Mouse (Mus musculus) left cerebral cortex, postnatal 36 days (tissue): ENCODE measurements around the gene Ppp1r9a. TPM values are rescaled to one million over a fixed set of nuclear protein-coding genes. Genes with fewer than 3 reads are reported as not detected.

Source experiments
- DNase-seq, 2 experiments: peaks; one replicate each; pipeline ENCODE4 v3.0.0; 2021 to 2022; ENCODE audit warnings: low spot score in 2 of 2, mixed read lengths in 1 of 2
- intact Hi-C: fragments of 180-260 bp; cut with DNase I; formaldehyde crosslinking; loops from one replicate; pipeline ENCODE4 v1.15.1; 2025
- total RNA-seq, 2 experiments: library from RNA; stranded (reverse); gene quantifications; 2 replicates each; pipeline ENCODE4 v1.2.3; 2021

The Ppp1r9a gene
- total RNA-seq, 2 experiments from 2014 or later = 199 TPM

DNA sequence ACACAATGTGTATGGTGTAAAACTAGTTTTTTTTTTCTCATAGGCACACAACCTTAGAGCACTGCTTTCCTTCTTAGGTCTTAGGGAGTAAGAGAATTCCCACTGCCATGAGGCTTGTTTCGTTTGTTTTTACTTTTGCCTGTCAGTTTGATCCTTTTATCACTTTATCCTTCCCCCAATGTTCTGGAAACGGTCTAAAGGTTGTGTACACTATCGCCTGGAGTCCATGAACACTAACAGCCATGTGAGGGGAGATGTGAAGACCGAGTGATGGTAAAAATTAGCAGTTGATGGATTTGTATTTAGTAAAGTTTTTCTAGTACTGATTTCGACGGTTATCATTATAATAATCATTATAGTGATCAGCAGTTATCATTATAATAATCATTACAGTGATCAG, 232.3 kb downstream of the Ppp1r9a start:
- no peak for DNase-seq
- intact Hi-C loops = no loop called here

- intact Hi-C loops = no loop called here
- no peak for DNase-seq
Measured at GRCm38 (mm10) chr6:5136046-5136445, 233.3 kb downstream of the Ppp1r9a start.

- no peak for DNase-seq
- intact Hi-C loops = no loop called here
Measured at GRCm38 (mm10) chr6:5138875-5139631, 236.3 kb downstream of the Ppp1r9a start.

DNA sequence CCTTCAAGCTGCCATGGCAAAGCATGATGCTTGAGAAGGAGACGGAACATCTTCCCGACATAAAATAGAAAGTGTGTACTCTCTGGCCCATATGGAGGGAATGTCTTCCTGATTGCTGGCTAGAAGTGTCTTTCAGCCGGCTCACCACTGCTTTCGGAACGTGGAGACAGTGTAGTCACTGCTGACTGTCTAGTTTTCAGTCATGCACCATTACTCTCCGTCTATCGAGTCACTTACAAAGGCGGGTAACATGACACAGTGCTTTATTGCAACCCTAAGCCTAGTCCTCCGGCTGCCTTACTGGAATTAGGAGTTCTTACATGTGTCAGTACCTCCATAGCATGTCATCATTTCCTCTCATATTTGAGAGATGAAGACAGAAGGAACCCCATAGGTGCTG, 236.9 kb downstream of the Ppp1r9a start:
- DNase-seq = no peak
- intact Hi-C loops = no loop called here

- DNase-seq = no peak
- intact Hi-C loops = no loop called here
Measured at GRCm38 (mm10) chr6:5147488-5148142, 244.9 kb downstream of the Ppp1r9a start.

DNA sequence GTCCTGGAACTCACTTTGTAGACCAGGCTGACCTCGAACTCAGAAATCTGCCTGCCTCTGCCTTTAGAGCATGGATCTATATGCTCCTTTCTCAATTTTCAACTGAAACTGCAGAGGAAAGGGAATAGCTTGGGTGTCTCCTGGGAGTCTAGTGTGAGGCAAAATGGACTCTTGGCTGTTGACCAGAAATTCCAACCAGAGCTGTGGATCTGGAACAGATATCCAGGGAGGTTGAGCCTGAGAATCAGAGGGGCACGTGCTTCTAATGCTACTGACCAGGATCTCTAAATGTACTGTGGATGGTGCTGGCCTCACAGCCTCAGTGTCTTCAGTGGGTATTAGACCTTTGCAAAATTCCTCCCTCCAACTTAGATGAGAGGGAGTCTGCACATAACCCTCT, 247.2 kb downstream of the Ppp1r9a start:
- intact Hi-C loops = no loop called here
- no peak for DNase-seq

DNA sequence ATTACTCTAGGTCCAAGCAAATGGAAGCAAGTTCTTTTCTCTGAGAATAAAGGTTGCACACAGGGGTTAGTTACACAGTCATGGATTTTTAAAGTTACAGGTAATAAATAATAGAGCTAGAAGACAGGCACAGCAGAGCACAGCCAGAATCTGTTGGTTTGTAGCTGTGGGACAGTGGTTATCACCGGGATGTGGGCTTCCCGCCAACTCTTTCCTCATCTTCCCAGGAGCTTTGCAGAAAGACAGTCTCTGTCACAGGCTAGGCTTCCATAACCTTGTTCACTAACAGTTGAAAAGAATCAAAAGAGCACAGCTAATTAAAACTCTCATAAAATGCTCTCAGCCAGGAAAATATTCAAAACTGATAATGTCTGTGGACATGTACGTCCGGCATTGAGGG, 248.5 kb downstream of the Ppp1r9a start:
- DNase-seq = no peak
- intact Hi-C loops = no loop called here

DNA sequence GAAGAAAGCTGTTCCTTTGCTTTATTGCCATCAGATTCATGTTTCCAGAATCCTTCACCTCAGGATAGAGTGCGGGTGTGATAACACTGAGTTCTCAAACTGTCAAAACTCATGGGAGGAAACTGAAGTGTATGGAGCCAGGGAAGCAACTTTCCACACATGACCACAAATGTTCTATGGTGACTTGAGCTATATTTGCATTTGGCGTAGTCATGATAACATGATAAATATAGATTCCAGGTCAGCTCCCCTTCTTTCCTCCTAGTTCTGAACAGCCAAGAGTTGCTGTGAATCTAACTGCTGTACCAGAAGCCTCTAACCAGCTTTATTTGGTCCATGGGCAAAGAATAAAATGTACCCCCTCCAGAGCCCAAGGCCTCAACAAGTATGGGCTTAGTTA, 249.5 kb downstream of the Ppp1r9a start:
- intact Hi-C loops = no loop called here
- no peak for DNase-seq

GRCm38 (mm10) chr6:5154786-5155185, 252.1 kb downstream of the Ppp1r9a start:
- DNase-seq = no peak
- intact Hi-C loops = no loop called here

- intact Hi-C loops = no loop called here
- no peak for DNase-seq
Measured at GRCm38 (mm10) chr6:5155313-5155927, 252.7 kb downstream of the Ppp1r9a start.

DNA sequence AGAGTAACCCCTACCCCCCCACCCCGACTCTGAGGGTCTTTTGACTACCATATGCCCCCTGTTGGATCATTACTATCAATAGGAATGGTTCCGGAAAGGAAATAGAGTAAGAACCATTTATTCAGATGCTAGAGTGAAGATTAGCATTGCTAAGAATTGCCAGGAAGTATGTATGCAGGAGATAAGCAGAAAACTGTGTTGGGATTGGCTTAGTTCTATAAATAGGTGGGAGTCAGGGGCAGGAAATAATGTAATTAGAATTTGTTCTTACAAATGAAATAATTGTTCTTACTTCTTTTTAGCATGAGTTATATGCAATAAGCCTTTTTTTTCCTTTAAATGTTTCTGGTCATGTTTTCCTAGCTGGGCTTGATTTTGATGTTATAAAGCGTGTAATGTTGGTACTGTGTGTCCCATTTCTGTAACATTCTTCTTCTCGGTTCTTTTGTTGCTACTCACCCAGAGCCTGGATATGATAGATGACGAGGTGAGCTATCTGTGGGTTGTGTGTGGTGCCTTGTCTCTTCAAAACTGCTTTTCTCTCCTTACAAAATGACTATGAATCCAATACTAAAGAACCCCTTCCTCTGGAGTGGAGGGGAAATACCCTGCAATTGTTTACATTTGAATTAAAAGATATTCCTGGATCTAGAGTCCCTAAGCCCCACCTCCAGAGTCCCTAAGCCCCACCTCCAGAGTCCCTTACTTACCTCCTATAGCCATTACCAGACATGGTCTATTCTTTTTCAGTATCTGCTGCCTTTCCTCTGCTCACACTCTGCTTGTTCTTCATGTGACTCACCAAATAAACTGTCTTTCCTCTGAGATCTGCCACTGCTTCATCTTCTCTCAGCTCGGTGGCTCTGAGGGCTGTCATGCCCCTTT, 254.1 kb downstream of the Ppp1r9a start:
- no peak for DNase-seq
- intact Hi-C loops = no loop called here

DNA sequence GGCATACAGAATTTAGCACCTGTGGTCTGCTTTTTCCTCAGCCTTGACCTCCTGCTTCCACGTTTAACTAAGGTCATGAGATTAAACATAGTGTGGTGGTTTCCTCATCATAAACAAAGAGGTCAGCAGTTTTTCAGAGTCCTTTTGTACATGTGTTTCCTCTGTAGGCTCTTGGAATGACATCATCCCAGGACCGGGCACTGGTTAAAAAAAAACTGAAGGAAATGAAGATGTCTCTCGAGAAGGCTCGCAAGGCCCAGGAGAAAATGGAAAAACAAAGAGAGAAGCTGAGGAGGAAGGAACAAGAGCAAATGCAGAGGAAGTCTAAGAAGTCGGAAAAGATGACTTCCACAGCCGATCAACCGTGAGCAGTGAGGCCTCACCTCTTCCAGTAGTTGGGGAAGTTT, 256.7 kb downstream of the Ppp1r9a start:
- no peak for DNase-seq
- intact Hi-C loops = no loop called here

GRCm38 (mm10) chr6:5162052-5162451, 259.3 kb downstream of the Ppp1r9a start:
- no peak for DNase-seq
- intact Hi-C loops = loop anchor here (10.0 kb wide), 1 partner anchor 223 kb away; the partner anchor contains the start of gene Asb4

- no peak for DNase-seq
- intact Hi-C loops = loop anchor here (10.0 kb wide), 1 partner anchor 221 kb away; the partner anchor contains the start of gene Asb4
Measured at GRCm38 (mm10) chr6:5163507-5164144, 260.9 kb downstream of the Ppp1r9a start.

- intact Hi-C loops = loop anchor here (10.0 kb wide), 1 partner anchor 220 kb away; the partner anchor contains the start of gene Asb4
- no peak for DNase-seq
Measured at GRCm38 (mm10) chr6:5164855-5165254, 262.1 kb downstream of the Ppp1r9a start.

DNA sequence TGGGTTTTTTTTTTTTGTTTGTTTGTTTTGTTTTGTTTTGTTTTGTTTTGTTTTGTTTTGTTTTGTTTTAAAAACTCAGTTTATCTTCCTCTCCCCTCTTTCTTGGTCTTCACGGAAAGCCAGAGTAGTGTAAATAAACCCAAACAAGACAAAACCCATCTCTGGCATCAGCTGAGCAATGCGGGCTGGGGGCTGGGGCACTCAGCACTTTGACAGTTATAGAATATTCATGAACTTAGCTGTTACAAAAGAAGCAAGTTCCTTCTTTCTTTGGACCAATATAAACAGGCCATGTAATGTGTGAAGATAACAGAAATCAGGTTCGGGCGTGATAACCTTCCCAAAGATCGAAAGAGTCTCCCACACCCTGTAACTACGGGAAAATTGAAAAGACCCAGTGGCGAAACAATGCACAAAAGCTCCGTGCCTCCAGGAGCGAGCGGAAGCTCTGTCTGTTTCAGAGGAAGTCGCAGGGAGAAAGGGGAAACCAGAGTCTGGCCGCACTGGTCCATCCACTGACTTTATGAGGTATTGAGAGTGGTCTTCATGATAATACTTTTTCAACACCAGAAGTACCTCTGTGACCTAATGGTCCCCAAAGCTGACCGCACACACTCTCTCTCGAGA, 264.4 kb downstream of the Ppp1r9a start:
- intact Hi-C loops = loop anchor here (10.0 kb wide), 1 partner anchor 218 kb away; the partner anchor contains the start of gene Asb4
- DNase-seq = no peak

- intact Hi-C loops = loop anchor here (10.0 kb wide), 1 partner anchor 217 kb away; the partner anchor contains the start of gene Asb4
- no peak for DNase-seq
Measured at GRCm38 (mm10) chr6:5168158-5168557, 265.4 kb downstream of the Ppp1r9a start.

GRCm38 (mm10) chr6:5171418-5171817, 268.7 kb downstream of the Ppp1r9a start:
- intact Hi-C loops = no loop called here
- DNase-seq = no peak

- intact Hi-C loops = no loop called here
Measured at GRCm38 (mm10) chr6:5172571-5172970, 269.9 kb downstream of the Ppp1r9a start.

More at GRCm38 (mm10) chr6:5172571-5172970, 269.9 kb downstream of the Ppp1r9a start:
- DNase-seq = no peak
